Mouse (Mus musculus) large intestine, adult 2 months (tissue): ENCODE measurements at regions not wholly inside any gene's neighbourhood (a gene's known extent, or its start where the extent isn't known, plus 50 kb on each side); places are given as distances from the start of the nearest gene placed in this dataset.

Source experiments
- DNase-seq: peaks from one replicate; pipeline ENCODE4 v3.0.0-alpha.2; 2012; ENCODE audit warnings: low read depth, low spot score
- WGBS: fragments of 180-500 bp; shearing (Covaris S2); methylation state at CpG from one replicate; pipeline ENCODE4 v1.1.7; 2018; 5-methylcytosine and 5-hydroxymethylcytosine counted together

DNA sequence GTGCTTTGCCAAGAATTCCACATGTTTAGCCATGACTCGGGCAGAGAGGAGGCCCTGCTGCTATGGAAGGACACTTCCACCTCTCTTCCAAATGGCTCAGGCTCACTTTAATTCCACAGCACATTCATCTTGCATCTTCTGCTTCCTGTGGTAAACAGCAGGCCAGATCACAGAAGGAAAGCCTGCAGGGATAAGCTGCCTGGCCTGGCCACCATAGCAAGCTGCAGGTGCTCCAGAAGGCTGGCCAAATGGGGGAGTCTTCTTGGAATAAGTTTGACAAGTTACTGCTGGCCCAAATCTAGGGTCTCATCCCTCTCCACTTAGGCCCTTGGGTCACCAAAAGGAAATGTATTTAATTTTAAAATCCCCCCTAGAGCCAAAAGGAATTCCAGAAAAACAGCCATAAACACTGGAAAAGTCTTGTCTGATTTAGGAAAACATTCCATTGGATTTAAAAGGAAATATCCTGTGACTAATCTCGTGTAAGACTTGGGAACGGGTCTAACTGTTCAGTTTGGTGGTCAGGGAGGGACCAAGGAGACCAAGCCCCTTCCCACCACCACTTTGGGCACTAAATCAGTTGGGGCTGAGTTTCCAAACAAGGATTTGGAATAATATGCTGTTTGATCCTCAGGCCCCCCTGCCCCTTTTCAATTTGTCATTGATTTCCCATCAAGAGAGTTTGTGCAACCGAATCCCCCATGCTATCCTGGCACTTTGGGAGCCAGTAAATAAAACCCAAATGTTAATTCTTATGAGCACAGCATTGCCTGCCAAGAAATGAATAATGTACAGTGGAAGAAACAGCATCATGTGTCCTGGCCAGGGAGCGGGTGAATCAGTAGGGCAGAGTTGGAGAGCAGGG is 117.6 kb upstream of the Habp2 start:
- no peak for DNase-seq
- 65% methylated on average over 5 of the region's 5 CpGs for WGBS

DNA sequence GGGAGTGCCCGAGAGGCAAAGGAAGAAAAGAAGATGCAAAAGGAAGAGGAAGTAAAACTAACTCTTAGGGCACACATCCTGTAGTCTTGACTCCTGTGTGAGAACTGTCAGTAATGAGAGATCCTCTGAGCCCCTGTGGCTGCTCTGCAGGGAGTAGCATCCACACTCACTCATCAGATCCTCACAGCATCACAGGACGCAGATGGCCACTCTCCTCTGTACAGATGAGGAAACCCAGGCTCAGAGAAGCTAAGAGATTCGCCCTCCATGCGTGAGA is 117.0 kb upstream of the Habp2 start:
- WGBS = 69% methylated on average over 4 of the region's 4 CpGs
- DNase-seq = no peak

- 73% methylated on average over 5 of the region's 5 CpGs for WGBS
- no peak for DNase-seq
Observed at GRCm38 (mm10) chr19:56172454-56172853, 114.5 kb upstream of the Habp2 start.

- DNase-seq = no peak
- 54% methylated on average over 8 of the region's 8 CpGs for WGBS
Observed at GRCm38 (mm10) chr19:56176059-56176458, 110.9 kb upstream of the Habp2 start.

GRCm38 (mm10) chr19:56177231-56177745 is 109.6 kb upstream of the Habp2 start:
- 56% methylated on average over 12 of the region's 12 CpGs for WGBS
- no peak for DNase-seq

- DNase-seq = no peak
- WGBS = 79% methylated on average over 5 of the region's 5 CpGs
Observed at GRCm38 (mm10) chr19:56185756-56186155, 101.2 kb upstream of the Habp2 start.

DNA sequence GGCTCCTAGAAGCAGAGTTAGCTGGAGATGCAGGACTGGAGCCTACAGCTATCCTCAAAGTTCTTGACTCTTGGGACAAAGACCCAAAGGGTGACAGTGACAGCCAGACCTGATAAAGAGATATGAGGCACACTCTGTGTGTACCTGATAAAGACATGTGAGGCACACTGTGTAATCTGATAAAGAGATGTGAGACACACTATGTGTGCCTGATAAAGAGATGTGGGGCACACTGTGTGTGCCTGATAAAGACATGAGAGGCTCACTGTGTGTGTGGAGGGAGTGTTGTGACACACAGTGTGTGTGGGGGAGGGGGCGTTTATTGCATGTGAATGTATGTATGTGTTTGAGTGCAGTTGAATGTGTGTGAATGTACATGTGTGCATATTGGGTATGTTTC is 97.8 kb upstream of the Habp2 start:
- no peak for DNase-seq
- WGBS = 93% methylated on average over 1 of the region's 1 CpGs

DNA sequence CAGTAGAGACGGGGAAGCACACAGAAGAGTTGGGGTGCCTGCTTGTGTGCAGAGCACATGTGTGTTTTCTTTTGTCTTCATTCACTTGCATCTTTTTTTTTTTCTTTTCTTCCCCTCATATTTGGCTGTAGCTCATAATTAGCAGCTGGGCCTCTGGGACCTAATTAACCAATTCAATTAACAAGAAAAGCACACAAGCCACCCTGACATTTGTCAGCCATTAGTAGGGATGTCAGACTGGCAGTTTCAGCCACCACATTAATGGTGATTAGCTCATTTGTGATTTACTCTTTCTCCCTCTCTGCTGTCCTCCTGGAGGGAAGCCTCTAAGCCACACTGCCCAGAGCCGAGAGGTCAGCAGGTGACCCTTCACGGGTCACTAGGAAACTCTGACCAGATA is 96.7 kb upstream of the Habp2 start:
- DNase-seq = no peak
- 61% methylated on average over 3 of the region's 3 CpGs for WGBS

DNA sequence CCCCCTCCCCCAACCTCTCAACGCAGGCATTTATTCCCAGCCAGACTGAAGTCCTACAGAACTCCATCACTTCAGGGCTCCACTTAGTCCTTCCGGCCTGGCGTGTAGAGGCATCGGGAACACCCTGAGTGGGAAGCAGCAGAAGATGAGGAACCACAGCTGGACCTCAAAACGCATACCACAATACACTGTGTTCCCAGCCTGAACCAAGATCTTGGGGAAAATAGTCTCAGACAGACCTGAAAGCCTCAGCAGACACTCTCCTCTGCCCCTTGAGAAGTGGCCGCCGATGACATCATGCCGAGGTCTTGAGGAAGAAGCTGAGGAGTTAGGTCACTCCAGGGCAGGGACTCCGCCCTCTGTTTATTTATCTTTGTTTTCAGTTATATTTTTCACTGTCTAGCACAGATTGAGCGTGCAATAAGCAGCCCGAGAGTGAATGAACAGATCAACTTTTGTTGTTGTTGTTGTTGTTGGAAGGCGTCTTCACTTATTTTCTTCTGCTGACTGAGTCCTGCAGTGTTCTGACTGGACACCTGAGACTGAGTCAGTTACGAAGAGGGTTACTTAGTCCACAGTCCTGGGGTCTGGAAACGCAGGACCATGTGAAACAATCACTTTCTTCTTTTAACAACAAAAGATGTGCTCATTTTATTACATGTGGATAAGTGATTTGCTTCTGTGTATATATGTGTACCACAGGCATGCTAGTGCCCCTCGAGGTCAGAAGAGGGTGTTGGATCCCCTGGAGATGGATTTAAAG is 88.3 kb upstream of the Habp2 start:
- 61% methylated on average over 15 of the region's 15 CpGs for WGBS
- no peak for DNase-seq

DNA sequence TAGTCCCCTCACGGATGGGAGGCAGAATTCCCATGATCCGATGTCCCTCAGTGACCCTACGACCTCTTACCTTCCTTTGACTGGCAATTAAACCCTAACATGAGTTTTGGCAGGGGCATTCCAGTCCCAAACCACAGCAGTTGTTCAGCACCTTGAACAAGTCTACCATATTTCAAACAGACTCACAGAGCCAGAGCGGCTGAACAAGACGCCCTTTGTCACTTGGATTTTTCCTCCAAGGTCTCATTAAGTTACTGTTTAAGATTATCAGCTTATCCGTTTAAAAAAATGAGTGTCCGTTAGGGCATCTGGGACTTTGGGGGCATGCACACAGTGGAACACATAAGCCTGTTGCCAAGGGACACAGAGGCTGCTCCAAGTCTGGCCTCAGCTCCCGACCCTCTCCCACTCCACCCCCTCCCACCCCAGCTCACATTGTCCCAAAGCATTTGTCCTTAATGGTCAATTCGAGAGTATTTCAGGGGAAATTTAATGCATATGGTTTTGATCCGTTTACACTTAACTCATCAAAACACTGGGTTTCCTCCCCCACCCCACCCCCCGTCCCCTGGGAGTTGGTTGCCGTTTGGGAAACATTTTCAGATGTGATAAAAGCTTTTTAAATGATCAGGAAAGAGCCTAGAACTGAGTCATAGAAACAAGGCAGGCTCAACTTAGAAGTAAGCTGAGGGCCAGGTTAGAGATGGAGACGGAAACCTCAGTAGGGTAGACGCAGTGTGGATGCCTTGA is 87.4 kb upstream of the Habp2 start:
- WGBS = 58% methylated on average over 14 of the region's 14 CpGs
- no peak for DNase-seq

DNA sequence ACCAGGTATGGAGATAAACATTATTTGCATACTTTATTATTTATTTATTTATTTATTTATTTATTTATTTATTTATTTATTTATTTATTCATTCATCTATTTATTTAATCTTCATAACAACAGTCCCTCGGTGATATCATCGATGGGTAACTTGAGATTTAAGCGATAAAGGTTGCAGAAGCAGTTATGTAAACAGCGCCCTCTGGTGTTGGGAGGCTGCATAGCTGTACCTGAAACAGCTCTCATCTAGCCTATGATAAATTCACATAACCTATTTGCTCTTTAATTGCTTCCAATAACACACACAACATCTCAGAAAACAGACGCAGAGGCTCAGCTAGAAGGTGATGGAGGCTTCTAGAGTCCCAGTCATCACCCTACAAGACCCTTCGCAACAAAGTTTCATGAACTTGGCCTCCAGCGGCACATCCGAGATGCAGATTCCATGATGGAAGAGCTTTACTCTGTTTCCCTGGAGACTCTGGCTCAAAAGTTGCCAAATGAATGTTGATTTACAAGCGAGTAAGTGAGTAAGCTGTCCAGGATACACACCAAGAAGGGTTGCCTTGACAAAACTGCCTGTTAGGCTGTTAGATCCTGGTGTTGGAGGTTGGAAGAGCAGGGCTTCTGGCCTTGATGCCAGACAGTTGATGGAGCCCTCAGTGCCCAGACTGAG is 85.8 kb upstream of the Habp2 start:
- WGBS = 72% methylated on average over 9 of the region's 9 CpGs
- DNase-seq = peak; percentile 7

DNA sequence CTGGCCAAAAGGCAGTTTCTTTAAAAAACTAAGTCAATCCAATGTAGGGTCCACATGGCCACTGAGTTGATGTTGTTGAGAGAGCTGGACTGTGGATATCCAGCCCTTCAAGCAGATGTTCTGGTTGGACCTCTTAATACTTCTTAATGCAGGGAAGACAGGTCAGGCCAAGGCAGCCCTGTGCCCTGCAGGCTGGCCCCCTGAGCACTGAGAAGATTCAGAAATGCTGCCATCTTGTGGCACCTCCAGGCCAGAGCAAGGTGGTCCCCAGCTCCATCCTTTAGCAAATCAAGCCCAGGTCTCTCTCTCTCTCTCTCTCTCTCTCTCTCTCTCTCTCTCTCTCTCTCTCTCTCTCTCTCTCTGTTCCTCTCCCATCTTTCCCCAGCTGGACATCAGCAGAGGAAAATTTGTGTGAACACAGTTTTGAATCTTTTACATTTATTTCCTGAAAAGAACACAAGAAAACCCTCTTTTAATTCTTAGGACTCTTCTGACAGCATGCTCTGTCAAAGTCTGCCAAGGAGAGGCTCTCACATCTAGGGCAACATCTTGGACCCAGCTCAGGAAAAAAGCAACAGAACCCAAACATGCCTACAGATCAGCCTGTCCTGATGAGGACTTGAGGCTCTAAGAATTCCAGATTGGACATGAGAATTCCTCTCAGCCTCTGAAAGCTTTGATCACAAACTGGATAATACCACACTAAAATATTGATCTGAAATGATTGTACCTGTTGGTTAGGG is 85.0 kb upstream of the Habp2 start:
- DNase-seq = no peak

DNA sequence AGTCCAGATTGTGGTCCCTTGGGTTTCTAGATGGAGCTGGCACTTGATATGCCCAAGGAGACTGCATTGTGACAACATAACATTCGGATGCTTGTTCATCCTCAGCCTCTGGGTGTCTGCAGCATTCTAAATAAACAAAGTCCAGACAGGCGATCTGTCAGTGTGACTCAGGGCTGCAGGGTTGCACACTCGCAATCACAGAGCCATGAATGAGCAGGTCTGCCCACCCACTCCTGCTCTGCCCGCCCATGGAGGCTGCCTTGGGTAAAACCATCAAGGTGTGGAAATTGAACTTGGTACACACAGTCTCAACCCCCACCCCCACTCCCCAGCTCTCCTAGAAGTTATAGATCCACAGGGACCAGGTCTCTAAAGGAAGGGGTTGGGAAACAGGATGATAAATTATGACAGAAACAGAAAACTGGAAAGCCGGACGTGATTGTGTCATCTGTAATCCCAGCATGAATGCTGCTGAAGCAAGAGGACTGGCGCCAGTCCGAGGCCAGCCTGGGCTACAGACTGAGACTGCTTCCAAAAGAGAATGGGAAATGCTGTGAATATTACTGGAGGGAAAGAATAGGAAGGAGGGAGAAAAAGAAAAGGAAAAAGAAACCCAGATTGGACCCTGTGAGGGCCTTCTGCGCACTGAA is 84.3 kb upstream of the Habp2 start:
- WGBS = 54% methylated on average over 9 of the region's 9 CpGs
- DNase-seq = no peak

DNA sequence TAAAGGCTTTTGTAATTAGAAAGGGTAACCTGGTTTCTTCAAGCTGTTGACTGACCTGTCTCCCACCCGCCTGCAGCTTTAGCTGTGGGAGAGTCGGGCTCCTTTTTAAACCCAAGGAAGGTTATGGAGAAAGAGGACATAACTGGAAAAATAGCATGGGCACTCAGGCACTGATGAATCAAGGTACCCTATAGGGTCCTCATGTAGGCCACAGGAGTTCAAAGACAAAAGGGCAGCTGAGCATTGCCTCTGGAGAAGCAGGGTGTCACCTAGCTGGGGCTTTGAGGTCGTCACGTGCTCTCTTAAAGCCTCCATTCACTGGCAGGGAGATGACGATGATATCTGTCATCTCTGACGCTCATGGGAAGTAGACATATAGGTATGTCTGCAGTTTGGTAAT is 68.4 kb upstream of the Habp2 start:
- WGBS = 60% methylated on average over 6 of the region's 6 CpGs
- DNase-seq = no peak

DNA sequence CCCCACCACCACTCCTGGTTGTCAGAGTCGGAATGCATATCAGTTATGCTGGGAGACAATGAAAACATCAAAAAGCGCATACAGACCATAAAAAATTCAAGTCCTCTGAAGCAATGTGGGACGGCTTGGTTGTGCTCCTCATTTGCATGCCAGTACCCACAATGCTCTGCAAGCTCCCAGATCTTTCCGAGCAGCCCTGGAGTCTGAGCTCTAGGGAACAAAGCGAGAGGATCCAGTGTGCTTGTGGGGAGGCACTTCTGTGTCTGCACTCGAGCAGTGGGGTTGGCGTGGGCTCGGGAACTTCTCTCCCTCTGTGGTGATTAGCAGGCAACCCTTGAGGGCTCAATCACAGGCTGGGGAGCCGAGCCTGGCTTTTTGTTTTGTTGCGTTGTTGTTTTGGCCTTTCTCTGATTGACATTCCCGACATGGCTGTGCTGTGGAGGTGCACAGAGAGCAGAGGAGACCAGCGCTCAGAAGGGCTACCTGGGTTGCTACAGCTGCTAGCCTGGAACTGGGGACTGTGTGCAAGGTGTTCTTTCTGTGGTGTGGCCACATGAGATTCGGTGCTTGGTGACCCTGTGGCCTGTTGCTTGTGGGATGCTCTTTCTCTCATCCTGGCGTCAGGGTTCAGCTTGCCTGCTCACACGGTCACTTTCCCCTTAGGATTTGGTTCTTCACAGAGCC is 66.1 kb upstream of the Habp2 start:
- 65% methylated on average over 15 of the region's 15 CpGs for WGBS
- no peak for DNase-seq

GRCm38 (mm10) chr19:56222496-56222895 is 64.4 kb upstream of the Habp2 start:
- WGBS = 67% methylated on average over 4 of the region's 4 CpGs
- no peak for DNase-seq

- WGBS = 8% methylated on average over 7 of the region's 7 CpGs
Observed at GRCm38 (mm10) chr19:56225039-56225438, 61.9 kb upstream of the Habp2 start.

DNA sequence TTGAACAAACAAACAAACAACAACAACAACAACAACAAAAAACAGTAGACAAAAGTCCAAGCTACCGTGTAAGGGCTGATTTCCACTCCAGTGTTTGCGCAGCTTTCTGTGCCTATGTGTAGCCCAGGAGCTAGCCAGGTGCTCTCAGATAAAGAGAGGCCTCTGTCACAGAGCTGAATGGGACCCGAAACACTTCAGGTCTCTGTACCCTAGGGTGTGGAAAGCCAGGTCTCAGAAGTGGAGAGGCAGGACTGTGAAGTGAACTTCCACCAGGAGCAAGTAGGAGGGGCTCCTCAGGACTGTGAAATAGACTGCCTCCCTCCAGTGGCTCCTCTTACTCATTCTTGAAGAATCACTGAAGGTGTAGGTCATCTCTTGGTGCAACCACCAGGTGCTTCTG is 61.4 kb upstream of the Habp2 start:
- no peak for DNase-seq
- WGBS = 56% methylated on average over 3 of the region's 3 CpGs

More at GRCm38 (mm10) chr19:56225039-56225438, 61.9 kb upstream of the Habp2 start:
- no peak for DNase-seq
